Mouse (Mus musculus) erythroblast, embryonic 14.5 days (primary cell): ENCODE results near the gene Uckl1.

Experiments
- GATA1 ChIP-seq: IDR thresholded peaks from 2 replicates; pipeline ENCODE4 v1.6.1; 2012; ENCODE audit warnings: low read length, inconsistent platforms, mixed read lengths
- TAL1 ChIP-seq: IDR thresholded peaks from 3 replicates; pipeline ENCODE4 v1.6.1; 2012; ENCODE audit warnings: low read length, inconsistent platforms, mixed read lengths

- TF ChIP-seq TAL1: no peak
- no peak for TF ChIP-seq GATA1
These were observed 2.3 kb downstream of the Uckl1 start for GRCm38 (mm10) chr2:181582358-181582757.
